Mouse (Mus musculus) C2C12 (cell line): Measurements from ENCODE around the gene Ankrd60. TPM values are rescaled to one million over a fixed set of nuclear protein-coding genes. Genes with fewer than 3 reads are reported as not detected.

Experiments used
- H3K27me3 ChIP-seq: one replicate; pipeline ENCODE4 v1.6.1; 2011; ENCODE audit not compliant: control insufficient read depth, insufficient read depth, insufficient read length
- H3K36me3 ChIP-seq: one replicate; pipeline ENCODE4 v1.6.1; 2011; ENCODE audit not compliant: control insufficient read depth, insufficient read depth
- H3K4me3 ChIP-seq: one replicate; pipeline ENCODE4 v1.5.1; 2011; ENCODE audit warnings: mild to moderate bottlenecking, control low read depth; ENCODE audit not compliant: poor library complexity, insufficient read depth, severe bottlenecking
- H3K79me2 ChIP-seq: one replicate; pipeline ENCODE4 v1.6.1; 2011; ENCODE audit not compliant: control insufficient read depth, insufficient read depth
- H3K79me3 ChIP-seq: one replicate; pipeline ENCODE4 v1.6.1; 2011; ENCODE audit warnings: low read depth, control low read depth
- H3ac ChIP-seq: one replicate; pipeline ENCODE3; 2011; ENCODE audit warnings: low read depth; ENCODE audit not compliant: control insufficient read depth, insufficient read length
- CEBPB ChIP-seq: IDR thresholded peaks from one replicate; pipeline ENCODE4 v1.6.1; 2011; ENCODE audit warnings: low read depth, mild to moderate bottlenecking, control low read depth, moderate library complexity
- CTCF ChIP-seq: IDR thresholded peaks from one replicate; pipeline ENCODE4 v1.5.1; 2011; ENCODE audit not compliant: control insufficient read depth, insufficient read depth, insufficient read length
- FOSL1 ChIP-seq: IDR thresholded peaks from one replicate; pipeline ENCODE4 v1.8.0; 2011; ENCODE audit warnings: mild to moderate bottlenecking, low read length; ENCODE audit not compliant: poor library complexity, insufficient read depth, severe bottlenecking
- MAX ChIP-seq: IDR thresholded peaks from one replicate; pipeline ENCODE4 v1.6.1; 2011; ENCODE audit warnings: mild to moderate bottlenecking, control low read depth
- MYOD1 ChIP-seq: IDR thresholded peaks from one replicate; pipeline ENCODE4 v1.6.1; 2011; ENCODE audit warnings: low read depth; ENCODE audit not compliant: control insufficient read depth, insufficient read length
- MYOG ChIP-seq: IDR thresholded peaks from one replicate; pipeline ENCODE4 v1.6.1; 2011; ENCODE audit not compliant: control insufficient read depth, insufficient read length; ENCODE audit errors: extremely low read depth
- USF1 ChIP-seq: IDR thresholded peaks from one replicate; pipeline ENCODE4 v1.6.1; 2011; ENCODE audit warnings: low read depth, mild to moderate bottlenecking, control low read depth, moderate library complexity
- polyA plus RNA-seq: library from polyadenylated mRNA; unstranded; fragments of >200 nt; fragmentation: generic; extraction: Trizol; gene quantifications from one replicate; pipeline ENCODE4 v1.2.1, GENCODE M21; 2012; ENCODE audit warnings: missing spikeins

The Ankrd60 gene
- polyA plus RNA-seq, 1 experiment = not detected

GRCm38 (mm10) chr2:173586118-173586968, 8.2 kb upstream of the Ankrd60 start:
- H3K36me3 ChIP-seq = no peaks in the 10 kb centered on the region
- TF ChIP-seq CTCF (peak; percentile 32), CEBPB (no peak)
- no peaks in the 10 kb centered on the region for H3K79me2 ChIP-seq
- H3K4me3 ChIP-seq = no peak overlapping the region
- H3K27me3 ChIP-seq = no peaks in the 10 kb centered on the region
- H3K79me3 ChIP-seq = no peaks in the 10 kb centered on the region
- no peak overlapping the region for H3ac ChIP-seq

GRCm38 (mm10) chr2:173585387-173586117, 7.4 kb upstream of the Ankrd60 start:
- TF ChIP-seq MYOG (no peak), MYOD1 (no peak)

GRCm38 (mm10) chr2:173584361-173584760, 6.2 kb upstream of the Ankrd60 start:
- H3K27me3 ChIP-seq = no peaks in the 10 kb centered on the region

More at GRCm38 (mm10) chr2:173585387-173586117, 7.4 kb upstream of the Ankrd60 start:
- Histone ChIP-seq H3K79me3 (no peaks in the 10 kb centered on the region), H3K36me3 (no peaks in the 10 kb centered on the region), H3ac (no peak overlapping the region), H3K79me2 (no peaks in the 10 kb centered on the region), H3K4me3 (no peak overlapping the region), H3K27me3 (no peaks in the 10 kb centered on the region)

GRCm38 (mm10) chr2:173583455-173583854, 5.3 kb upstream of the Ankrd60 start:
- H3K27me3 ChIP-seq = peaks cover under 1% of the 10 kb centered on the region

More at GRCm38 (mm10) chr2:173584361-173584760, 6.2 kb upstream of the Ankrd60 start:
- TF ChIP-seq CTCF = no peak
- TF ChIP-seq MAX = no peak
- TF ChIP-seq FOSL1 = no peak
- TF ChIP-seq USF1 = no peak
- no peak for TF ChIP-seq MYOG
- TF ChIP-seq MYOD1 = no peak
- TF ChIP-seq CEBPB = no peak
- Histone ChIP-seq H3K79me2 (no peaks in the 10 kb centered on the region), H3K4me3 (no peak overlapping the region), H3K36me3 (no peaks in the 10 kb centered on the region), H3K79me3 (no peaks in the 10 kb centered on the region), H3ac (no peak overlapping the region)

GRCm38 (mm10) chr2:173582903-173583302, 4.7 kb upstream of the Ankrd60 start:
- H3ac ChIP-seq = no peak overlapping the region
- H3K79me2 ChIP-seq = no peaks in the 10 kb centered on the region
- no peak overlapping the region for H3K4me3 ChIP-seq
- no peaks in the 10 kb centered on the region for H3K79me3 ChIP-seq
- no peaks in the 10 kb centered on the region for H3K36me3 ChIP-seq
- peaks cover 6% of the 10 kb centered on the region for H3K27me3 ChIP-seq
- TF ChIP-seq MYOG = no peak
- TF ChIP-seq FOSL1 = no peak
- TF ChIP-seq USF1 = no peak
- TF ChIP-seq CEBPB = no peak
- TF ChIP-seq CTCF = no peak
- no peak for TF ChIP-seq MAX
- TF ChIP-seq MYOD1 = no peak

More at GRCm38 (mm10) chr2:173583455-173583854, 5.3 kb upstream of the Ankrd60 start:
- no peaks in the 10 kb centered on the region for H3K36me3 ChIP-seq
- TF ChIP-seq FOSL1 (no peak), MYOD1 (no peak), MAX (no peak), MYOG (no peak), CEBPB (no peak), CTCF (no peak), USF1 (no peak)
- H3K79me2 ChIP-seq = no peaks in the 10 kb centered on the region
- no peak overlapping the region for H3ac ChIP-seq
- H3K79me3 ChIP-seq = no peaks in the 10 kb centered on the region
- H3K4me3 ChIP-seq = no peak overlapping the region
